ENCODE assay signal across 8 mouse cellular contexts in the genomic region with DNA sequence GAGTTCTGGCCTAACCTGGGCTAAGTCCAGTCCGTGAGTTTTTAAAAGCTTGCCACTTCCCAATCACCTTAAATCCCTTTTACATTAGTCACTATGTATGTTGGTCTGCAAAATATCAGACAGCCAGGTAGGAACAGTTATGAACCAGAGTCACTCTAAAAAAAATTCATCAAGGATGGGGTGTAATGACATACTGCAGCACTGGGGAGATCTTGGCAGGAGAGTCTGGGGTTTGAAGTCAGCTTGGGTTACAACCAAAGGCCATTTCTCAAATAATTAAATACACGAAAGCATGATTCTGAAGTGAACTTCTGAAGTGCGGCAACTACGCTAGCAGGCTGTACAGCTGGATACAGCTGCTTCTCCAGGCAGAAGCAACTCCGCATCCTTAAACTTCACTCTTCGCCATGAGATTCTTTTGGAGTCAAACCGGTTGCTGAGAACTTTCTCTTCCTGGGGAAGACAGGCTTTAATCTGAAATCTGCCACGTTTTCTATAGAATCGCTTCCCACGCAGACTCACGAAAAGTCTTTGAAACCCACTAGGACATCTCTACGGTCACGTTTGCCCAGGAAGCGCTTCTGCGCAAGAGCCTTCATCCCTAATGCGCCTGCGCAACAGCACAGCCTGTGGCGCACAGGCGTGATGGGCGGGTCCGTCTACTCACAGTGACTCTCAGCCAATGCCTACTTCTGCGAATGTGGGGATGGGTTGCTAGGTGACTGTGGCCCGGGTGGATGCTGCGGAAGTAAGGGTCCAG. TPM values are rescaled to one million over a fixed set of nuclear protein-coding genes. Genes with fewer than 3 reads are reported as not detected.
A peak's percentile ranks its signal among the peaks of the same experiment; 100 is the strongest.
DNase-seq lines count a peak whose midpoint lies in the region; ATAC-seq lines count a peak whose summit lies in the region.

No protein-coding gene starts in this region.

- H3K4me2 ChIP-seq in heart, embryonic 14.5 days (ENCODE audit: low read length), result peak overlapping the region; percentile 73
- H3K4me2 ChIP-seq in liver, embryonic 12.5 days, result peak overlapping the region; percentile 79

- H3K4me3 ChIP-seq in heart, embryonic 14.5 days (ENCODE audit: control insufficient read depth in 1 of 2, insufficient read depth in 1 of 2, low read depth in 1 of 2, low read length in 2 of 2), result peak overlapping the region; percentile 35 to 40
- peak overlapping the region; percentile 50 for H3K4me3 ChIP-seq in liver, embryonic 12.5 days

- ATAC-seq in heart, embryonic 14.5 days (ENCODE audit: insufficient number of reproducible peaks, insufficient read depth, low FRiP score, low read depth), result peak; percentile 86
- ATAC-seq in liver, embryonic 12.5 days, result peak; percentile 96

- H3K36me3 ChIP-seq in heart, embryonic 14.5 days (ENCODE audit: control insufficient read depth, insufficient read depth, low read length), result no peaks in the 10 kb centered on the region
- no peaks in the 10 kb centered on the region for H3K36me3 ChIP-seq in liver, embryonic 12.5 days
- no peaks in the 10 kb centered on the region for H3K36me3 ChIP-seq in splenic B cell, adult 2 months (ENCODE audit: control insufficient read depth, insufficient read depth, low read length, poor library complexity, severe bottlenecking)

- no peaks in the 10 kb centered on the region for H3K9me3 ChIP-seq in heart, embryonic 14.5 days (ENCODE audit: control insufficient read depth, low read length)
- no peaks in the 10 kb centered on the region for H3K9me3 ChIP-seq in liver, embryonic 12.5 days (replicated peaks)

- WGBS in heart, embryonic 14.5 days, result 9% methylated on average over 24 of the region's 24 CpGs
- WGBS in liver, embryonic 12.5 days (ENCODE audit: insufficient replicate concordance), result 11% methylated on average over 24 of the region's 24 CpGs

- peaks cover 2 to 3% of the 10 kb centered on the region in 2 experiments; a peak in 2 of 4 replicates for H3K4me1 ChIP-seq in heart, embryonic 14.5 days (ENCODE audit: control insufficient read depth in 2 of 2, insufficient read depth in 2 of 2, low read length in 2 of 2)
- H3K4me1 ChIP-seq in liver, embryonic 12.5 days, result peaks cover 23% of the 10 kb centered on the region

- H3K9ac ChIP-seq in heart, embryonic 14.5 days (ENCODE audit: low read length), result peak overlapping the region; percentile 68
- peak overlapping the region; percentile 61 for H3K9ac ChIP-seq in liver, embryonic 12.5 days

- H3K27ac ChIP-seq in heart, embryonic 14.5 days (replicated peaks in 1 of 2; ENCODE audit: control insufficient read depth in 1 of 2, insufficient read depth in 1 of 2, low read depth in 2 of 2, low read length in 2 of 2), result peak overlapping the region in 1 of 2 experiments; percentile 49; a peak in 1 of 4 replicates
- peak overlapping the region; percentile 50; the same call in 1 of the 2 replicates for H3K27ac ChIP-seq in liver, embryonic 12.5 days

- DNase-seq in CD8-positive naive resting alpha-beta T cell, adult 2 months (ENCODE audit: low read depth in 2 of 2, low spot score in 2 of 2), result peak; percentile 76 to 81
- DNase-seq in c-Kit-negative CD71-positive TER-119-positive erythroid progenitor cells, embryonic 14.5 days (ENCODE audit: low read depth, low spot score), result peak; percentile 79
- DNase-seq in fibroblast of lung, adult 2 months (ENCODE audit: low read depth), result peak; percentile 82
- peak; percentile 93 for DNase-seq in kidney, postnatal 10 days
- peak; percentile 96 for DNase-seq in naive thymus-derived CD4-positive, alpha-beta T cell, adult 2 months (ENCODE audit: low read depth)
- DNase-seq in splenic B cell, adult 2 months (ENCODE audit: low read depth, low spot score), result peak; percentile 95

- H3K27me3 ChIP-seq in heart, embryonic 14.5 days (ENCODE audit: control insufficient read depth, insufficient read depth, low read length), result no peaks in the 10 kb centered on the region
- 0 out of 2 replicates have a peak, but pooled peaks cover under 1% of the 10 kb centered on the region for H3K27me3 ChIP-seq in liver, embryonic 12.5 days (replicated peaks)
- no peaks in the 10 kb centered on the region for H3K27me3 ChIP-seq in splenic B cell, adult 2 months (ENCODE audit: control insufficient read depth, insufficient read depth, low read length, poor library complexity, severe bottlenecking)

RNA-seq across cellular contexts. Expression of a gene that starts 11.4 kb away (rescaled TPM):
- 12.0 and 12.1 TPM in 2 replicates for polyA plus RNA-seq in heart, embryonic 14.5 days (2014; fragmentation: Nextera tagmentation; extraction: Ambion mirVana)
- polyA plus RNA-seq in liver, embryonic 12.5 days (2016; fragmentation: Nextera tagmentation; extraction: Ambion mirVana), result 28.0 and 28.6 TPM in 2 replicates

RNA-seq across cellular contexts. Expression of a gene that starts 11.8 kb away (rescaled TPM):
- polyA plus RNA-seq in heart, embryonic 14.5 days (2014; fragmentation: Nextera tagmentation; extraction: Ambion mirVana), result 1.1 and 1.4 TPM in 2 replicates
- polyA plus RNA-seq in liver, embryonic 12.5 days (2016; fragmentation: Nextera tagmentation; extraction: Ambion mirVana), result 16.0 and 16.3 TPM in 2 replicates

RNA-seq across cellular contexts. Expression of a gene that starts 49.2 kb away (rescaled TPM):
- 0.72 and 2.1 TPM in 2 replicates for polyA plus RNA-seq in heart, embryonic 14.5 days (2014; fragmentation: Nextera tagmentation; extraction: Ambion mirVana)
- 0.74 TPM in 1 of 2 replicates, not detected in the other for polyA plus RNA-seq in liver, embryonic 12.5 days (2016; fragmentation: Nextera tagmentation; extraction: Ambion mirVana)

RNA-seq across cellular contexts. Expression of a gene that starts 56.1 kb away (rescaled TPM):
- 3.6 and 4.4 TPM in 2 replicates for polyA plus RNA-seq in heart, embryonic 14.5 days (2014; fragmentation: Nextera tagmentation; extraction: Ambion mirVana)
- 3.1 and 3.2 TPM in 2 replicates for polyA plus RNA-seq in liver, embryonic 12.5 days (2016; fragmentation: Nextera tagmentation; extraction: Ambion mirVana)

RNA-seq across cellular contexts. Expression of a gene that starts 58.8 kb away (rescaled TPM):
- polyA plus RNA-seq in heart, embryonic 14.5 days (2014; fragmentation: Nextera tagmentation; extraction: Ambion mirVana), result 15.2 and 15.4 TPM in 2 replicates
- 13.5 and 14.5 TPM in 2 replicates for polyA plus RNA-seq in liver, embryonic 12.5 days (2016; fragmentation: Nextera tagmentation; extraction: Ambion mirVana)
